Mouse (Mus musculus) c-Kit-positive CD71-positive TER-119-negative erythroid progenitor cells, embryonic 14.5 days (primary cell): ENCODE measurements around the gene Ggact.

Experiments
- DNase-seq: peaks from one replicate; pipeline ENCODE4 v3.0.0-alpha.2; 2013; ENCODE audit warnings: low read depth

The Ggact gene

DNA sequence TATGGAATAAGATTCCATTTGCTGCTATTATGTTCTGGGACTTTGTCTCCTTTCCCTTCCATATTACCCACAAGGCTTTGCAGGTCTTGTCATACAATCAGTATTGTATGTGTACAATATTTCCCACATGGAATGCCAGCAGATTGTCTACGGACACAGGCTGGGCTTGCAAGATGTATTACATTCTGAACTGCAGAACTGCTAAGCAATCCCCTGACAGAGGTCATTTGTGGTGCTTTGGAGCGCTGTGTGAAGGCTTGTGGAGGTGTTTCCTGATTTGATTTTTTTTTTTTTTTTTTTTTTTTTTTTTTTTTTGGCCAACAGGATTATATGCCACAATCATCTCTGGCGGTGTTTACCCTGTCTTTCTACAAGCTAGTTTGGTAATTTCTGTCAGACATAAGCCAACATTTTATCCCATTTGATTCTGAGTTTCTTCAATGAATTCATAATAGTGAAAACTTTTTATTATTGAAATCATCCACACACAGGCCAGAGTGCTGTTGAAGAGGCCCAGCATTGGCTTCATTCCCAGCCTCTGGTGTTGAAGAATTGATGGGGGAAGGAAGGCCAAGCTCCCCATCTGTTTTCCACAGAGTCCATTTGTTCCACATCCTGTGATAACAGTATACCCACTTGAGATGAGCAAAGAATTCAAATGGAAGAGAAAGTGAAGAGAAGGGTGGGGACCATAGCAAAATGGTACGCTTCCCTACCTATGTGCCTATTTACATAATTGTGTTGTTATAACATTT is 45.8 kb downstream of the Ggact start:
- no peak for DNase-seq

DNA sequence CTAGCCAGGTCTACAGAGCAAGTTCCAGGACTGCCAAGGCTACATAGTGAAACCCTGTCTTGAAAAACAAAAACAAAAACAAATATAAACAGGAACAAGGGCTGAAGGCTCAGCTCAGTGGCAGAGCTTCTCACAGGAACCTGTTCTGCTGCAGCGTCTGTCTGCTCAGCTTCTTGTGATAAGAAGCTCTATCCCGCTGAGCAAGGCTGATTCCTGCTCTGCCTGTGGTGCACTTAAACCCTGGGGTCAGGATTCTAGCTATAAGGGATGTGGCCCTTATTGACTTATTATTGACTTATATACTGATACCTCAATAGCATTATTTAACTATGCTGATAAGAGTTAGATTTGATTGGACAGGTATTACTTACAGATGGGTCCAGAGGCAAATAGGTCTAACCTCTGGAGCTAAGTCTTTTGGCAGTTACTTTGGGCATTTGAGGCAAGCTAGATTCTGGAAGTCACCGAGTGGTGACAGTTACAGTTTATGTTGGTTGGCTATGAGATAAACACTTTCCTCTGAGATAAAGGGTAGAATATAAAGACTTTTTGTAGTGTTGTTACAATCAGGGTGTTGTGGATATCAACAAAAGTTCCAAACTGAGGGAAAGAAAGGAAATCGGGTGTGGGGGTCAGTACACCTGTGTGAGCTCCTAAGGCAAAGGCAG is 48.0 kb downstream of the Ggact start:
- DNase-seq = no peak

DNA sequence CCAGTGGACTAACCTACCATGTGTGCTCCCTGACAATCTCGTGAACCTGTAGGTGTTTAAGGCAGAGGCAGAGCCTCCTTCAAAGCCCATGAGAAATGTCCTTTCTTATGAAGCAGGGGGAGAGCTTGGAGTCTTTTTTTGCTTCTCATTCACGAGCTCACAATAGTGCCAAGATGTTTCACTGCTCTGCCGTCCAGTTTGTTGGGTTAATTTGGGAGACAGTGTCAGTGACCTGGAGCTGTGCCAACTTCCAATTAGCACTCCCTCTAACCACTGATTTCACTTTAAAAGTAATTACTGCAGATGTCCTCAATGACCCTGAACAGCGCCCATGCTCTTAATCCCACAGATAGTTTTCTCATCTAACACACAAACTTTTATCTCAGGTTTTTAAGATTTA is 50.9 kb downstream of the Ggact start:
- DNase-seq = no peak

DNA sequence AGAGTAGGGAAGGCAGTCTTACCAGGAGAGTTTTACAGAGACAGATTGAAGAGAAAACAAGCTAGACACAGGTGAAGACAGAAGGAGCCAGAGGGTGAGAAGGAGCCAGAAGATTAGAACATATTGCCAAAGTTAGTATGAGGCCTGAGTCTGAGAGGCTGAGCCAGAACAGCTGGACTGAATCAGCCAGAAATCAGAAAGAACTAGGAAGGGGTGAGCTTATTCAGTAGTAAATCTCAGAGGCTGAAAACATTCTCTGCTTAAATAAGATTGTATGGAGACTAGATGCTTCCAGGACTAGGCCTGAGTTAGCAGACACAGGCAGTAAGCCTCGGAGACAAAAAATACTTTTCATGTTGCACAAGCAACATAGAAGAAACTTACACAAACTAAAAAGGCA is 53.8 kb downstream of the Ggact start:
- DNase-seq = no peak

DNA sequence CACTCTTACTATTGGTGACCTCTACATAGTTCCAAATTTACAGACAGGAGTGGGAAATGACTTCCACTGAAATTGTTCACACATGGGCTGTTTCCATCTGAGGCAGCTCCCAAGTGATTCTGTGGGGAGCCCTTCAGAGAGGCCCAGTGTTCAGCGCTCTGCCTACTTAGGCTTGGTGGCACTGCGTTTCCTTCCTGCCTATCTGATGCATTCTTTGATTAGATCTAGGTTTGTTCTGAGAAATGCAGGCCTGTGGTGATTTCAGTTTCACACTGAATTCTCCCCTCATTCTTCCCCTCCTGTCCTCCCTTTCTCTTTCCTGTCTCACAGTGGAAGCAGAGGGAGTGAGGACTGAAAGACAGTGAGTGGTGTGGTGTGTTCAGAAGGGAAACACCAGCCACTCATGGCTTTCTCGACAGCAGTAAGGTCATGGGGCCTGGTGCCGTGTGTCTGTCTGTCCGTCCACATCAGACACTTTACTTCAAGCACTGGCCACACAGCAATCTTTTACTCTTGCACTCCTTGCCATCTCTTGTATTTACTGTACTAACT is 61.0 kb downstream of the Ggact start:
- DNase-seq = no peak

DNA sequence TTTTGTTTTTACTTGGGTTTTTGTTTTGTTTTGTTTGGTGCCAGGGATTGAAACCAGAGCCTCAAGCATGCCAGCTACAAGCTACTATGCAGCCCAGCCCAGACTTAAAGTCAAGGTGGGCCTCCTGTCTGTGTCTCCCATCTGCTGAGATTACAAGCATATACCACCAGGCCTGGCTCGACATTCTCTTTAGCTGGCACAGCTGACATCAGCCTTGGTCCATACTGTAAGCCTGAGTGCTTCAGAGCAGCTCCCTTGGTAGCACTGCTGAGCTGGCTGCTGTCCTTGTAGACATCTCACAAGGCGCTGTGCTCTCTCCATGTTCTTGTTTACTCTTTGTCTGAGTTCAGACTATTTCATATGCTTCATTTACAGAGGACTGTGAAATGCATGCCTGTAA is 76.5 kb downstream of the Ggact start:
- DNase-seq = no peak

DNA sequence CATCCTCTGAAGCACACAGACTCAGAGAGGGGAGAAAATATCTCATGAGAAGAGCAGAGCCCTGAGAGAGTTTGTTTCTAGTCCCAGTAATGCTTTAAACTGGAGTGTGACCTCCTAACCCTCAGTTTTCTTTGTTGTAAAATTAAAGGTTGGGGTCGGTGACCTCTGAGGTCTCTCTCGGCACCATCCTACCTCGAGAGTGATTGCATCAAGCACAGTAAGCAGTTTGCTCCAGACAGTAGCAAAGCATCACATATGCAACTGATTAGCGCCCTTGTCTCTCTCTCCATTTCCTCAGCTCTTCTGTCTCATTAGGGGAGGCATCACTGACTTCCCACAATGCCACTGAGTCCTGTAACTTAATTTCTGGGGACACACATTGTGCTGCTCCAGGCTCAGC is 77.3 kb downstream of the Ggact start:
- no peak for DNase-seq

DNA sequence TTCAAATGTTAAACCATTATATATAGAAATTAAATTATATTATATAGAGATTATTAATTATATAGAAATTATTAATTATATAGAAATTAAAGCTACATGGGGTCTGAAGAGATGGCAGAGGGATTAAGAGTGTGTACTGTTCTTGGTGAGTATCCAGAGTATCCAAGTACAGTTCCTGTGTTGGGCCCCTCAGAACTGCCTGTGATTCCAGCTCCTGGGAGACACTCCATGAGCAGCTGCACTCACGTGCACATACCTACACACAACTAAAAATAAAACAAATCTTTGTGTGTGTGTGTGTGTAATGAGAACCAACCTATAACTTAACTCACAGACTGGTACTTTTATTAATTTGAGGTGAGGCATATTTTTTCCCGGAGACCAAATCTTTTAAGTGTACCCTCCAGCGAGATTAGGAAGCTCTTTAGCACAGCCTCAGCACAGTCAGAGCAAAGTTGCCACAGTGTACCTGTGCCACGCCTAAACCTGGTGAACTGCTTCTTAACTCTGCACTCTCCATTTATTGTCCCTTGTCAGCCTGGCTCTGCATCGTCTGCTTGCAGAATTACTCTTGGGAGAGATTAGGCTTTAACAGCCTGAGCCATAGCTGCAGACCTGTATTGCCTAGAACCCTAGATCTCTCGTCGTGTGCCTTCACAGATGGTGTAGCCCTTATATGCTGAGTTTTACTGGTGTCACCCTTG is 77.9 kb downstream of the Ggact start:
- DNase-seq = no peak

DNA sequence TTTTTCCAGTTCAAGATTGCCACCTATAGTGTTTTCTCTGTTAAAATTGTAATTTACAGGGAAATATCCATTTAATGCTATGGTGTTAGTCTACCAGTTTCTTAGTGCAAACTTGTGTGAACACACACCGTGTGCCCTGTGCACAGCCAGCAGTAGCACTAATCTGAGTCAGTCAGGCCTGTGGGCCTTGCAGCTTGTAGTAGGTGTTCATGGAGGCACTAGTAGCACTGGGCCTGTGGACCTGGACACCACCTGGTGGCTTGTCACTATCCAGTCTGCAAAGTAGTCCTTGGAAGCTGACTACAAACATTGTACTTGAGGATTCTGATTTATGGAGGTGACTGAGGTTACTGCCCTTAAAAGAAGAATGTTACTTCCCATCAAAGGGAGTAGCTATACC is 78.8 kb downstream of the Ggact start:
- DNase-seq = no peak

DNA sequence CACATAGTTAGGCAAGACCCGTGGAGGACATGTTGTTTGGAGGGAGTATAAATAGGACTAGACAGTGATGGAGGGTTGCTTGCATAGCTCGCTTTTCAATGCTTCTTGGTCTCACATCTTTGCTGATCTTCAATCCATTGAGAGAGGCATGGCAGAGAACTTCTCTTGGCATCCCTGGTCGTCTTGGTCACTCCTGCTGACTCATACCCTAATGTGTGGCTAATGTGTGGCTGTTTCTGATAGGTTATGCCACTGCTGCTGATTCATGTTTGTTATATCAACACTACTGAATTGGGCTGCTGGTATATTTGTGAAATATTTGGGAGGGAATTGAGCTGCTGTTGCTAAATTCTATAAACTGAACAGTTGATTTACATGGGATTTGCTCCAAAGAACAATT is 79.9 kb downstream of the Ggact start:
- DNase-seq = no peak

DNA sequence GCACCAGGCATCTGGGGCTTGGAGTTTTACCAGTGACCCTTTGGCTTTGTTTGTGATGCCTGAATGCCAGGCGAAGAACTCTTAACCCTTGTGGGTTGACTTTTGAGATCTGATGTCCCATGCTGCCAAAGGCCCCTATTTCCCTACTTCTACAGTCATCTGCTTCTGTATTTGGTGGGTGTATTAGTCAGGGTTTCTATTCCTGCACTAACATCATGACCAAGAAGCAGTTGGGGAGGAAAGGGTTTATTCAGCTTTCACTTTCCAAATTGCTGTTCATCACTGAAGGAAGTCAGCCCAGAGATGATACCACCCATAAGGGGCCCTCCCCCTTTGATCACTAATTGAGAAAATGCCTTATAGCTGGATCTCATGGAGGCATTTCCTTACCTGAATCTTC is 83.1 kb downstream of the Ggact start:
- no peak for DNase-seq

DNA sequence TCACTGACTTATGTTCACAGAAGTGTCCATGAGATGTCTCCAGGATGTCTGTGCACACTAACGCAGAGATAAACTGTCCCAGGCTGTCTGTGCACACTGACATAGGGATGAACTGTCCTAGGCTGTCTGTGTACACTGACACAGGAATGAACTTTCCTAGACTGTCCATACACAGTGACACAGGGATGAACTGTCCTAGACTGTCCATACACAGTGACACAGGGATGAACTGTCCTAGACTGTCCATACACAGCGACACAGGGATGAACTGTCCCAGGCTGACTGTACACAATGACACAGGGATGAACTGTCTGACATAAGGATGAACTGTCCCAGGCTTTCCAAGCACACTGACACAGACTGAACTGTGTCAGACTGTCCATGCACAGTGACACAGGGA is 88.1 kb downstream of the Ggact start:
- no peak for DNase-seq

DNA sequence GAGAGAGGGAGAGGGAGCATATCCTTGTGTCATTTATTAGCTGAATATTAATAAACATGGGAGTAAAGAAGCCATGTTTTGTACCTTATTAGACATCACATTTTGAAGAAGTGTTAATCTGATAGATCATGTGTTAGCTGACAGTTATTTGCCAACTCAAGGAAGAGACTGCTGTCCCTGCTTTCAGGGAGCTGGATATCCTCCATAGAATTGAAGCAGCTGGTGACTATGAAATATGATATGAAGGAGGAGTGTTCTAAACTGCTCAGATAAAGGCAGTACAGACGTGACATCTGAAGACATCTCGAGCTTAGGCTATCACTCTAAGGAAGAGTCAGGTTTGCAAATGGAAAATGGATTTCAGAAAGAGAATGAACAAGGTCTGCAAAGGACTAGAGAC is 89.8 kb downstream of the Ggact start:
- DNase-seq = no peak

DNA sequence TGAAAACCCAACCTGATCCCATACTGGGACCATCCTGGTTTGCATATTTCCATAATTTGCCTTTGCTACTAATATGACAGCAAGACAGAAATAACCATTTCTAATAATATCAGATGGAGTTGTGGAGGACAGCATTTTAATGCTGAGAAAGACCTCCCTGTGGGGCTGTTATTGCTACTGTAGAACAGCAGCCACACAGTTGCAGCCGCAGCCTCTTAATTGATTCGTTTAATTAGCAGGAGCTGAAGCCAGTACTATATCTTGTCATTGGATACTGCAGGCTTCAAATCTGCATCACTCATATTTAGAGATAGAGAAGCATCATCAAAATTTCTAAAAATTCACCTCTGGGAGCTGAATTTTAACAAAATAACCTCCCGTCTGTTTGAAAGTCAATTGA is 92.6 kb downstream of the Ggact start:
- no peak for DNase-seq

DNA sequence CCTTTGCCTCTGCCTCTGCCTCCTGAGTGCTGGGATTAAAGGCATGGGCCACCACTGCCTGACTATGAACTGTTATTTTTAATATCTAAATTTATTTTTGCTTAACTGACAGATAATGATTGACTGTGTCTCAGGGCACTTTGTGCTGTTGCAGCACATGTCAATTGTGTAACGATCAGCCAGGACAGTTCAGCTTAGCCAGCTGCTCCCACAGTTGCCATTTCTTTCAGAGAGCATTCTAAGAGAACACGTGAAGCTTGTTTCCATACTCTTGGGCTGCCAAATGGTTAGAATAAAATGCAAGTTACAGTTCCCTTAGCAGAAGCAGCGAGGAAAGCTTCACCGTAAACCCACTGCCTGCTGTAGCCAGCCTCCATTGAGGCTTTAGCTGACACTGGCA is 113.3 kb downstream of the Ggact start:
- DNase-seq = no peak

DNA sequence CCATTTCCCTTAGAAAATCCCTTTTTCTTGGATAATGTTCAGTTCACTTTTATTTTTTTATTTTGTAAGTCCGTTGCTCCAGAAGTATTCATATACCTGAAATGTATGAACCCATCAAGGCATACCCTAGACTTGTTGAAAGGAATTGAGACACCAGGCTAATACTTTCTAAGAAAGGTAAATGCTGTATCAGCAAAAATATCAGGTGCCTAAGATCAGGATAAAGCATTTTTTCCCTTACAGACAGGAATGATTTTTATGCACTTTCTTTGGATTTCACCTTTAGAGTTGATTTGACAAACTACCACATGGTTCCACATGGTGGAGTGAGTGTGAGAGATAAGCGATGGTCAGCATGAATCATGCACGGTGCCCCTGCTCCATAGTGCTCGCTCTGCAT is 120.2 kb downstream of the Ggact start:
- DNase-seq = no peak

DNA sequence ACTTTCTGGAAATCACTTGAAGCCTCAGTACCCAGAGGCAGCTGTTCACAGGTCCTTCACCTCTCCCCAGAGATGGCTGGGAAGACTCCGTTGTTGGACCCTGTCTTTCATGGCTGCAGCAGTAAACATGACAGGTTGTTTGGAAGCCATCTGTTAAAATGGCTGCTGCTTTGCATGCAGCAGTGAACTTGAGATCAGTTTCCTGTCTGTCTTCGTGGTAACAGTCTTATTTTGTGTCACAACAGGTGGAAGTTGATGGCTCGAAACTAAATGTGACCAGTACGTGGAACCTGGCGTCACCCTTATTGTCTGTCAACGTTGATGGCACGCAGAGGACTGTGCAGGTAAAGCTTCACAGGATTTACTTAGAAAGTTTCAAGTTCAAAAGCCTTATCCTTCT is 123.4 kb downstream of the Ggact start:
- no peak for DNase-seq

DNA sequence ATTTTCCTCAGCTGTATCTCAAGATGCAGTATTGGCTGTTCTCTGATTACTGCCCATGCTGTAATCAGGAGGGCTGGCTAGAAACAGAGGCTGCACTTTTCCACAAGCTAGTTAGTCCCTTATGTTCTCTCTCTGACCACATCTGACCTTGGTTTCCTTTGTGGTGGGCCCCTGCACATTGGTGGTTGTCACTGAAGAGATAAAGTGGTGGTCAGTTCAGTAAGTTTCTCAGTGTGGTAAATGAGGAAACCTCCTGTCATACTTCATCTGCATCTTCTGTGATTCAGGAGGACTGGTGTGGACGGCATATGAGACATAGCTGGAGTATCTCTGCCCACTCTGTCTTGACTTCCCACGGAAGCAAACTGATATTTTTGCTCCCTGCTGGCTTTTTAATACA is 125.4 kb downstream of the Ggact start:
- no peak for DNase-seq

DNA sequence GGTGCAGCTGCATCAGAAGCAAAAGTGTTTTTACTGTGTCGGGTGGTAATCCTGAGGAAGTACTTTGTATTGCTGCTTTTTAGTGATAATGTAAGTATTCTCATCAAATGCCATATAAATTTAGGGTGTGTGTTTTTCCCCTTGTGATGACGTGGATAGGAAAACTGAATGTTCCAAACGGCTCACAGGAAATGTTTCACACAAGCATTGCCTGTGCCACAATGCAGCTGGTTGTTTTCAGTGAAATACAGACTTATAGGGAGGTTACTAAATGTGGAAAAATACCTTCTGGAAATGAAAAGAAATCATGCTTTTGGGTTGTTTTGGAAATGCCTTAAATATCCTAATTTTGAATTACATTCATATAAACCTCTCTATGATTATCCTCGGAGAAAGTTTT is 128.9 kb downstream of the Ggact start:
- no peak for DNase-seq

DNA sequence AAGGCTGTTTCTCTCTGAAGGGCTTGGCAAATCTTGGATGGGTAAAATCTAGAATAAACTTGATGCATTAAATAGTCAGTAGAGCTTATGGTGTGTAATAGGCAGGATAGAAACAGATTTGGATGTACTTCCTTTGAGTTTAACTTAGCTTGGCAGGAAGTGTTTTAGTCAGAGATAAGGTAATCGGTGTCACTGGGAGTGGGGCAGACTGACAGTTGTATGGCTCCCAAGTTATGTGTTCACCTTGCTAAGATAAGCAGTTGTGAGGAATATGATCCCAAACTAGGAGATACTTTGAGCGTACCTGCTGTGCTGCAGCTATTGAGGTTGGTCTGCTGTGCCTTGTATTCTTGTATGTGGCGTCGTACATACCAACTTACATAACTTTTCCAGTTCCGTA is 147.1 kb downstream of the Ggact start:
- DNase-seq = no peak
